Mouse (Mus musculus) ES-Bruce4 (cell line): ENCODE data around the gene Syt1.

Source experiments
- CTCF ChIP-seq: IDR thresholded peaks from one replicate; pipeline ENCODE4 v1.8.1; 2011; ENCODE audit warnings: low read depth, low read length
- POLR2A ChIP-seq: IDR thresholded peaks from one replicate; pipeline ENCODE4 v1.8.1; 2011; ENCODE audit warnings: low read length; ENCODE audit not compliant: insufficient read depth

- TF ChIP-seq CTCF (no peak), POLR2A (no peak)
Observed at GRCm38 (mm10) chr10:109009831-109010230, 951 bp downstream of the Syt1 start.
